In genomic region chr7:122758645-122759044, GRCm38 (mm10) we compare ENCODE assay signal across 18 mouse cellular contexts.
A peak's percentile ranks its signal among the peaks of the same experiment; 100 is the strongest.
DNase-seq lines count a peak whose midpoint lies in the region; ATAC-seq lines count a peak whose summit lies in the region.
"Had no signal": no experiment of that assay in that cellular context is flagged by ENCODE, and none has a peak within 500 bp of the region (broad histone marks: within the 10 kb centered on the region; RNA-seq: fewer than 3 reads in every experiment).

No protein-coding gene starts in this region.

- H3K27me3 ChIP-seq in kidney, embryonic 14.5 days (ENCODE audit: control insufficient read depth, insufficient read depth, low read length), result no peaks in the 10 kb centered on the region
- peaks cover 5% of the 10 kb centered on the region; the same call in 1 of the 2 replicates for H3K27me3 ChIP-seq in kidney, embryonic 16.5 days (ENCODE audit: insufficient read depth, low read length)
- H3K27me3 ChIP-seq: embryonic facial prominence, embryonic 12.5 days; forebrain, embryonic 13.5 days; forebrain, embryonic 15.5 days had no signal

- H3K9me3 ChIP-seq in kidney, embryonic 14.5 days (ENCODE audit: control insufficient read depth, low read length), result peaks cover 3% of the 10 kb centered on the region; the same call in 1 of the 2 replicates
- H3K9me3 ChIP-seq in kidney, embryonic 16.5 days (ENCODE audit: low read length), result 0 out of 2 replicates have a peak, but pooled peaks cover 2% of the 10 kb centered on the region
- H3K9me3 ChIP-seq: embryonic facial prominence, embryonic 10.5 days; forebrain, embryonic 13.5 days; forebrain, embryonic 15.5 days had no signal

- no peaks in the 10 kb centered on the region for H3K4me1 ChIP-seq in kidney, embryonic 14.5 days (ENCODE audit: control insufficient read depth, insufficient read depth, low read length)
- 0 out of 2 replicates have a peak, but pooled peaks cover 5% of the 10 kb centered on the region for H3K4me1 ChIP-seq in kidney, embryonic 16.5 days (ENCODE audit: insufficient read depth, low read length)
- H3K4me1 ChIP-seq: embryonic facial prominence, embryonic 10.5 days; embryonic facial prominence, embryonic 12.5 days had no signal

- no peak overlapping the region for H3K27ac ChIP-seq in kidney, embryonic 14.5 days (ENCODE audit: low read depth, low read length)
- H3K27ac ChIP-seq in kidney, embryonic 16.5 days (ENCODE audit: low read length), result no peak overlapping the region
- H3K27ac ChIP-seq: embryonic facial prominence, embryonic 10.5 days; embryonic facial prominence, embryonic 12.5 days; forebrain, embryonic 13.5 days; forebrain, embryonic 15.5 days had no signal

- WGBS in kidney, embryonic 14.5 days, result 31% methylated on average over 3 of the region's 3 CpGs
- 30% methylated on average over 3 of the region's 3 CpGs for WGBS in kidney, embryonic 16.5 days

- DNase-seq in kidney, postnatal 4 days, result no peak
- no peak for DNase-seq in kidney, postnatal 10 days
- DNase-seq in A20 (ENCODE audit: low read depth, low spot score), result peak; percentile 5
- DNase-seq: adrenal gland, adult 2 months; adrenal gland, postnatal 10 days; adrenal gland, postnatal 25 days; cerebellum, adult 11-12 months; cerebellum, adult 2 months; cerebellum, adult 9-10 months; cerebellum, postnatal 10 days; cerebellum, postnatal 25 days; forebrain, postnatal 0 days had no signal

- no peaks in the 10 kb centered on the region for H3K36me3 ChIP-seq in kidney, embryonic 14.5 days (ENCODE audit: control insufficient read depth, insufficient read depth, low read length)
- H3K36me3 ChIP-seq in kidney, embryonic 16.5 days (ENCODE audit: insufficient read depth, low read length), result no peaks in the 10 kb centered on the region
- H3K36me3 ChIP-seq: embryonic facial prominence, embryonic 10.5 days; embryonic facial prominence, embryonic 12.5 days; forebrain, embryonic 15.5 days had no signal

- H3K4me2 ChIP-seq in kidney, embryonic 14.5 days (replicated peaks; ENCODE audit: low read depth, low read length), result no peak overlapping the region
- no peak overlapping the region for H3K4me2 ChIP-seq in kidney, embryonic 16.5 days (replicated peaks; ENCODE audit: low read depth, low read length)
- H3K4me2 ChIP-seq: embryonic facial prominence, embryonic 12.5 days; forebrain, embryonic 13.5 days; forebrain, embryonic 15.5 days had no signal

- no peak overlapping the region for H3K9ac ChIP-seq in kidney, embryonic 14.5 days (ENCODE audit: low read depth, low read length)
- no peak overlapping the region for H3K9ac ChIP-seq in kidney, embryonic 16.5 days (replicated peaks; ENCODE audit: low read length)
- H3K9ac ChIP-seq: embryonic facial prominence, embryonic 12.5 days; forebrain, embryonic 13.5 days; forebrain, embryonic 15.5 days; forebrain, postnatal 0 days had no signal

- ATAC-seq in kidney, embryonic 14.5 days (ENCODE audit: low FRiP score, low TSS enrichment), result peak; percentile 84
- peak; percentile 88 for ATAC-seq in kidney, embryonic 16.5 days (ENCODE audit: low FRiP score, low TSS enrichment)
- ATAC-seq: forebrain, embryonic 13.5 days; forebrain, embryonic 15.5 days; forebrain, postnatal 0 days had no signal

- H3K4me3 ChIP-seq in kidney, embryonic 14.5 days (ENCODE audit: low read length), result no peak overlapping the region
- no peak overlapping the region for H3K4me3 ChIP-seq in kidney, embryonic 16.5 days (ENCODE audit: low read length)
- H3K4me3 ChIP-seq: embryonic facial prominence, embryonic 10.5 days; embryonic facial prominence, embryonic 12.5 days; forebrain, embryonic 13.5 days; forebrain, embryonic 15.5 days had no signal
